Mouse (Mus musculus) bone marrow macrophage, adult 2 months (primary cell): ENCODE measurements around the gene Rnf123.

Experiments used
- CTCF ChIP-seq: IDR thresholded peaks from 2 replicates; pipeline ENCODE4 v1.5.1; 2012; ENCODE audit warnings: low read depth, mild to moderate bottlenecking, low read length, moderate library complexity
- POLR2A ChIP-seq: IDR thresholded peaks from 2 replicates; pipeline ENCODE4 v1.6.1; 2012; ENCODE audit warnings: mild to moderate bottlenecking, low read depth, low read length, borderline replicate concordance

- TF ChIP-seq POLR2A: no peak
- TF ChIP-seq CTCF: no peak
These were observed 28.7 kb downstream of the Rnf123 start for GRCm38 (mm10) chr9:108054331-108055040.
